Mouse (Mus musculus) heart, postnatal 14 days (tissue): ENCODE results near the gene Lrrfip1. TPM values are rescaled to one million over a fixed set of nuclear protein-coding genes. Genes with fewer than 3 reads are reported as not detected.
A peak's percentile ranks its signal among the peaks of the same experiment; 100 is the strongest.

Source experiments
- DNase-seq, 2 experiments: peaks; one replicate each; pipeline ENCODE4 v3.0.0; 2021 to 2022
- intact Hi-C: fragments of 180-260 bp; cut with DNase I; formaldehyde crosslinking; loops from one replicate; pipeline ENCODE4 v1.15.1; 2025
- total RNA-seq, 2 experiments: library from RNA; stranded (reverse); gene quantifications; 2 replicates each; pipeline ENCODE4 v1.2.3; 2021

Gene Lrrfip1
- total RNA-seq, 2 experiments from 2014 or later: 101 to 109 TPM

GRCm38 (mm10) chr1:91052747-91053181 lies 54.2 kb downstream of the Lrrfip1 start:
- DNase-seq: peak; percentile 89 to 91
- intact Hi-C loops: loop anchor here (5.0 kb wide), 1 partner anchor 45 kb away; no protein-coding TSS in a partner anchor

- peak; percentile 70 to 81 for DNase-seq
- intact Hi-C loops: loop anchor here (5.0 kb wide), 1 partner anchor 44 kb away; no protein-coding TSS in a partner anchor
These were observed 54.9 kb downstream of the Lrrfip1 start for GRCm38 (mm10) chr1:91053218-91054073.

- no peak for DNase-seq
- intact Hi-C loops: loop anchor here (5.0 kb wide), 1 partner anchor 43 kb away; no protein-coding TSS in a partner anchor
These were observed 55.5 kb downstream of the Lrrfip1 start for GRCm38 (mm10) chr1:91054074-91054471.

GRCm38 (mm10) chr1:91054815-91055214 lies 56.3 kb downstream of the Lrrfip1 start:
- no peak for DNase-seq
- intact Hi-C loops: loop anchor here (5.0 kb wide), 1 partner anchor 42 kb away; no protein-coding TSS in a partner anchor

GRCm38 (mm10) chr1:91055744-91056143 lies 57.2 kb downstream of the Lrrfip1 start:
- intact Hi-C loops: no loop called here
- no peak for DNase-seq

- no peak for DNase-seq
- intact Hi-C loops: no loop called here
These were observed 57.9 kb downstream of the Lrrfip1 start for GRCm38 (mm10) chr1:91056416-91056815.

- DNase-seq: no peak
- intact Hi-C loops: no loop called here
These were observed 59.0 kb downstream of the Lrrfip1 start for GRCm38 (mm10) chr1:91057311-91058245.

GRCm38 (mm10) chr1:91058251-91058650 lies 59.7 kb downstream of the Lrrfip1 start:
- intact Hi-C loops: no loop called here

GRCm38 (mm10) chr1:91059792-91060604 lies 61.5 kb downstream of the Lrrfip1 start:
- DNase-seq: no peak
- intact Hi-C loops: no loop called here

More at GRCm38 (mm10) chr1:91058251-91058650, 59.7 kb downstream of the Lrrfip1 start:
- no peak for DNase-seq

- intact Hi-C loops: no loop called here
- no peak for DNase-seq
These were observed 62.6 kb downstream of the Lrrfip1 start for GRCm38 (mm10) chr1:91061105-91061504.

- peak in 1 of 2 experiments; percentile 49 for DNase-seq
- intact Hi-C loops: no loop called here
These were observed 63.8 kb downstream of the Lrrfip1 start for GRCm38 (mm10) chr1:91062363-91062762.

GRCm38 (mm10) chr1:91064053-91064452 lies 65.5 kb downstream of the Lrrfip1 start:
- intact Hi-C loops: no loop called here
- DNase-seq: no peak

- intact Hi-C loops: no loop called here
- peak in 1 of 2 experiments; percentile 51 for DNase-seq
These were observed 66.5 kb downstream of the Lrrfip1 start for GRCm38 (mm10) chr1:91064903-91065525.

GRCm38 (mm10) chr1:91066061-91066460 lies 67.5 kb downstream of the Lrrfip1 start:
- no peak for DNase-seq
- intact Hi-C loops: no loop called here

GRCm38 (mm10) chr1:91066599-91066998 lies 68.1 kb downstream of the Lrrfip1 start:
- intact Hi-C loops: no loop called here
- DNase-seq: no peak

GRCm38 (mm10) chr1:91067716-91068115 lies 69.2 kb downstream of the Lrrfip1 start:
- intact Hi-C loops: no loop called here
- DNase-seq: no peak

GRCm38 (mm10) chr1:91069575-91069974 lies 71.0 kb downstream of the Lrrfip1 start:
- DNase-seq: no peak
- intact Hi-C loops: no loop called here

GRCm38 (mm10) chr1:91070547-91070946 lies 72.0 kb downstream of the Lrrfip1 start:
- intact Hi-C loops: no loop called here

GRCm38 (mm10) chr1:91071671-91072290 lies 73.2 kb downstream of the Lrrfip1 start:
- no peak for DNase-seq

More at GRCm38 (mm10) chr1:91070547-91070946, 72.0 kb downstream of the Lrrfip1 start:
- no peak for DNase-seq

More at GRCm38 (mm10) chr1:91071671-91072290, 73.2 kb downstream of the Lrrfip1 start:
- intact Hi-C loops: no loop called here
